Mouse (Mus musculus): ENCODE measurements around the gene Gm10644.
"Not testable (repeated sequence)": the region's sequence is repeated elsewhere in the genome, so short reads cannot be mapped to it uniquely, and the experiment has no call there.

Gene Gm10644

DNA sequence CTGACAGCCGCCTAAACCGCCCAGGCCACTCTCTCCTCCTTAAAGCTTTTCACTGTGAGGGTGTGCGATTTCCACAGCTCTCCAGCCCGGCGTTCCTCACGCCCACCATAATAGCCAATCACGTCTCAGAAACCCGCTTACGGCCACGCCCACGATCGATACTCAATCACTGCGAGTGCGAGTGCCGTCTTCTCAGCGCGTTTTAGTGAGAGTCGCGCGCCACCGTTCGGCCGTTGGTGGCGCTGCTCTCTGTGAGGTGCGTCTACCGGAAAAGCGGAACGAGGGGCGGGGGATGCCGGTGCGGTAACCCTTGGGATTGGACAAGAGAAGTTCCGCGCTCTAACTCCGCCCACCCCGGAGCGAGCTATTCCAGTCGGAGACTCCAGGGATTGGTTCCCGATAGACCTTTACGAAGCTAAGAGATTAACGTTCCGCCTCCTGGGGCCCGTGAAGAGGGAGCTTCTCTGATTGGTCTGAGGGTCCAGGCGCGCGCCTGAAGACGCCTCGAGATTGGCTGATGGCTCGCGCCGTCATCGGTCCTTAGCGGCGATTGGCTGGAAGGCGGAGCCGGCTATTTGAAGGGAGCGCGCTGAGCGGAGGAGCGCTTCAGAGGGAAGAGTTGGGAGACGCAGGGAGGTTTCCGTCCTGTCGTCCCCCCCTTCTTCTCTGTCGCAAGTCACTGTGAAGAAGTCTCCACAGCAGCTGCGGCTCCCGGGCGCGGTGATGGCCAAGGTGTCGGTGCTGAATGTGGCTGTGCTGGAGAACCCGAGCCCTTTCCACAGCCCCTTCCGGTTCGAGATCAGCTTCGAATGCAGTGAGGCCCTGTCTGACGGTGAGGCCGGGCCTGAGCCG, at the start of gene Gm10644, which contains the start of gene Asf1b:
Gm10644 (minus strand) TSS at position 100 of the 852 bp plus-strand sequence.
Asf1b (plus strand) TSS at position 402 of the 852 bp plus-strand sequence.
- peak; percentile 100 for DNase-seq (ENCODE audit: low read depth, low spot score)

DNA sequence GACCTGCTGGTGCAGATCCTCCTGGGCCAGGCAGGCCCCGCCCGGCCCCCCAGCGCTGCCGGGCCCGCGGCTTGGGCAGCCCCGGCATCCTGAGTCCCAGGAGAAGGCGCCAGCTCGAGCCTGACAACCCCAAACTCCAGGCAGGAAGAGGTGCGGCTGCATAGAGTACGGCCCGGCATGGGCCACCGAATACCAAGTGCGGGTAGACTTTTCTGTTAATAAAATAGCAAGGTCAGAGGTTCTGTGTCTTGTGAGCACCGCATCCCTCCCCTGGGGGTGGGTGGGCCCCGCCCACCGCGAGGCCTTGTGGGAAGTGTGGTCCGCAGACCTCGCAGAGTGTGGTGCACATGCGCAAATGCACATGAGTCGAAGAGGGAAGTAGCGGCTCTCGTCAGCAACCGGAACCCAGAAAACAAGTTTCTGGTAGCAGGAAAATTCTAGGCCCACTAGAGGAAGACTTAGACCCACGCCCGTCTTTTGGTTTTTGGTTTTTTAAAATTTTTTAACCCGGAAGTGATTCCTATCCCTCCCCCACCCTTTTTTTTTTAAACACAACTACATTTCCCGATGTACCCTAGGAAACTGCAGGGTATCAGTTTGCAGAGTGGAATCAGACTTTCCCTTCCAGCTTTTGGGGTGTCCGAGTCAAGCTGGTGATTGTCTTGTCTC, 49.7 kb upstream of the Gm10644 start:
- DNase-seq (ENCODE audit: low read depth, low spot score) = peak; percentile 98

DNA sequence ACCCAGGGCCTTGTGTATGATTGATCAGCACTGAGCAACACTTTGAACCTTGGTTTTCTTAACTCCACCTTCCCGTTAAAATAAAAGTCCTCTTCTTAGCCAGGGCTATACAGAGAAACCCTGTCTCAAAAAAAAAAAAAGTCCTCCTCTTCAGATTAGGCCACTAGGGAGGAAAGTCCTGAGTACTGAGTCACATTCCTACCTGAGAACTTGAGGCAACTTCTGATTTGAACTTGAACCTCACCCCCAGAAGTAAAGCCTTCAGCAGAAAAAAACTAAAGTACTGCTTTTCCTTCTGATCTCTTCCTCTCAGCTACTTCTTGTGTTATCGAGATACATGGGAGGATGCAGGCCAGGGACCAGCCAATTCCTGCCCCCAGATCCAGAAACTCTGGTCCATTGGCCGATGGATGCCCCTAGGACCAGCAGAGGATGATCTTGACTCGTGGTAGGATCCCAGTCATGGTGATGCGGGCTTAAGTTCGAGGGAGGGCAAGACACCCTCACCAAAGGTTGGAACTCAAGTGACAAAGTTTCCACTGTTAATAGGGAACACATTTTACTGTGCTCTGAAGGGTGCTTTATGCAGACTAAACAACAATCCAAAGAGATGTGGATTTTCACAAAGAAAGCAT, 48.7 kb upstream of the Gm10644 start:
- DNase-seq (ENCODE audit: low read depth, low spot score) = no peak

DNA sequence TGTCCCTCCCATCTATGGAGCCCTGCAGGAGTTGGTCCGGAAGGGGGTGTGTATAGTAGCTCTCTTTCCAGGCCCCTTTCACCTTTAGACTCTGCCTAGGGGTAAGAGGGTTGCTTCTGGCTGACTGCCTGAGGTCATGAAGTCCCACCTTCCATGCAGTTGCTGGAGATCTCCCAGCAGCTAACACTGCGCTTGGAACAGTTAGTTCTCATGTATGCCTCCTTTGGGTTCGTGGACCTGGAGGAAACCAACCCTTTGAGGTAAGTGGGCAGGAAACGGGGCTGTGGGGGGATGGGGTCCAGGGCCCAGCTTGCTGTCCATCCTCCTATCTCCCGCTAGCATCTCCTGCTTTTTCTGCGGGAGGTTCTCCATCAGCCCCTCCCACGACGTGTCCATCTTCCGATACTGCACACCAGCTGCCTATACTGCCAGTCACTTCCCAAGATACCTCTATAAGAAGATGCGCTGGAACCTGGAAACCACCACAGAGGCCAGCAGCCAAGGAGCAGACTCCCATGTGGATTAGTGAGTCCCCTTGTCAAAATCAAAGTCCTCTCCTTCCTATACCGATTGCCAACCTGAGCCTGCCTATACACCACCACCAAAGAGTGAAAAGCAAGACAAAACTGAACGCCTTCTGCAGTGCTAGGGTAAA, 48.1 kb upstream of the Gm10644 start:
- no peak for DNase-seq (ENCODE audit: low read depth, low spot score)

DNA sequence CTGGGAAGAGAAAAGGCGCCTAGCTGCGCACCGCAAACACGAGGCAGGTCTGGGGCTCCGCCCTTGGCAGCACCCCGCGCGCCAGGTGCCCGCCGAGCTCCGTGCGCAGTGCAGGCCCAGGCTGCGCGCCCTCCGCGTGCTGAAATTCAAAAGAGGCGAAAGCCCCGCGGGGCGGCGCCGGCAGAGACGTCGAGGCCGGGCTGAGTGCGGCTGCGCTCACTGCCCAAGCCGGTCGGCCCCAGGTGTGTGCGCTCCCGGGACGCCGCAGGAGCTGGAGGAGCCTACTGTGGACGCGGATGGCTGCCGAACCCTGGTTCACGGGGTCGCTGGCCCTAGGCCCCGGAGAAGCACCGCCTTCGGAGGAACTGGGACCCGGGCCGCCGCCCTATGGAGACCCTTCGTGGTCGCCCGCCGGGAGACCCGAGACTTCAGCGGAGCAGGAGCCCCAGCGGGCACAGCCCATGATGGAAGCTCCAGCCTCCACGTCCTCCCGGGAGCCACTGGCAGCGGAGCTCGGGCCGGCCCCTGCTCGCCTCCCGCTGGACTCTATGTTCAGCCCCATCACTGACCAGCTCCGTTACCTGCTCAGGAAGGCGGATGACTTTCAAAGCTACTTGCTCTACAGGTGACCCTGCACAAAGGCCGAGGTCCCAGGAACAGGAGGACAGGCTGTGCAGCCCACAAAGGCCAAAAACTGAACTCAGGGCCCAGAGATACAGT, 46.4 kb upstream of the Gm10644 start, which contains the start of gene 1700067K01Rik:
1700067K01Rik (plus strand) TSS at position 222 of the 720 bp plus-strand sequence.
- DNase-seq (ENCODE audit: low read depth, low spot score) = no peak

DNA sequence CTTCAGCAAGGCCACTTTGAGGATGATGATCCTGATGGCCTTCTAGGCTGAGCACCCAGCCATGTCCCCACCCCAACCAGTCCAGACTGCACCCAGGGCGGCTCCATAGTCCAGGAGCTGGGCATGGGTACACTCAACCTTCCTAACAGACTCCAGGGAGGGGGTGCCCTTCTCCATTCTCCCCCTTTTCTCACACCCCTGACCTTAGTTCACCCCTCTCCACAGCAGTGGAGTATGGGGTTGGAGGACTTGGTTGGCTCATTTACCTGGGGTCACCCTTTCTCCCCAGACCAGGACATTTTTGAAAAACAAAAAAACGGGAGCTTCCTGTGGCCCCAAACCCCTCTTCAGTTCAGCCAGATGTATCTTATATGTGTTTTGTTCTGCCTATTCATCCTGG, 44.8 kb upstream of the Gm10644 start:
- DNase-seq (ENCODE audit: low read depth, low spot score) = no peak

DNA sequence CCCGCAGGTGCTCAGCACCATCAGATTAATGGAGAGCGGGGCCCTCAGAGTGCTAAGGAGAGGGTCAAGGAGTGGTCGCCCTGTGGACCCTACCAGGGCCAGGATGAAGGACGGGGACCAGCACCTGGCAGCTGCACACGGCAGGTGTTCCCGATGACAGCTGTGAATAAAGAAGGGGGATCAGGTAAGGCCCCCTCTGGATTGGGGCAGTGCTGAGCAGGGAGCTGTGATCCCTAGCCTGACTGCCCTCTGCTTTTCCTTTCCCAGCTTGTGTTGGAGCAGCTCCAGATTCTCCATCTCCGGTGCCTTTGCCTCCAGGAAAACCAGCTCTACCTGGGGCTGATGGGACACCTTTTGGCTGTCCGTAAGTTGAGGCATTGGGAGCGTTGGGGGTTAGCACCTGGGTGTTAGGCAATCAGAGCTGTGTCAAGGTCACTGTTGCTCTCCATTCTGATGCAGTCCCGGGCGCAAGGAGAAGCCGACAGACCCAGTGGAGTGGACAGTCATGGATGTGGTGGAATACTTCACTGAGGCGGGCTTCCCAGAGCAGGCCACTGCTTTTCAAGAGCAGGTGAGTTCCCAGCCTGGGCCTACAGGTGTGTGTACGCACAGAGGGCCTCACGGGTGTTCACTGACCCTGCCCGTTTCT, 44.2 kb upstream of the Gm10644 start:
- DNase-seq (ENCODE audit: low read depth, low spot score) = no peak

DNA sequence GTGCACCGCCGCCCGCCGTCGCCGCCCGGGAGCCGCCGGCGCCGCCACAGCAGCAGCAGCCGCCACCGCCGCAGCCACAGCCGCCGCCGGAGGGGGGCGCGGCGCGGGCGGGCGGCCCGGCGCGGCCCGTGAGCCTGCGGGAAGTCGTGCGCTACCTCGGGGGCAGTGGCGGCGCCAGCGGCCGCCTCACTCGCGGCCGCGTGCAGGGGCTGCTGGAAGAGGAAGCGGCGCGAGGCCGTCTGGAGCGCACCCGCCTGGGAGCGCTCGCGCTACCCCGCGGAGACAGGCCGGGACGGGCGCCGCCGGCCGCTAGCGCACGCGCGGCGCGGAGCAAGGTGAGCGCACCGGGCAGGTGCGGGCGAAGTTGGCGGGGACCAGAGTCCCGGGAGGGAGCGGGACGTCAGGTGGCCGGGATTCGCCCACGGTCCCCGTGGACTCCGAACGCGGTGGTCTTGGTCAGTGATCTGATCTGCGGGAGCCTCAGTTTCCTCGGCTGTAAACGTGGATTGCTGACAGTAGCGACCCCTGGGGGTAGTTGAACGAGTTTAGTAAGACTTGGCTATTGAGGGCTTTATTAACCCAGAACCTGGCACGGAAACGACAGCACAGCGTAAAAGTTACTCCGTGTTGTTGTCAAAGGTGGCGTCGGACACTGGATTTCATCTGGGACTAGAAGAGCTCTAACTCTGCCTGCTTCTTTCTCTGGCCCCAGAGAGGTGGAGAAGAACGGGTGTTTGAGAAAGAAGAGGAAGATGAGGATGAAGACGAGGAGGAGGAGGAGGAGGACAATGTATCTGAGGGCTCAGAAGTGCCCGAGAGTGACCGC, 43.4 kb upstream of the Gm10644 start:
- DNase-seq (ENCODE audit: low read depth, low spot score) = peak; percentile 84

DNA sequence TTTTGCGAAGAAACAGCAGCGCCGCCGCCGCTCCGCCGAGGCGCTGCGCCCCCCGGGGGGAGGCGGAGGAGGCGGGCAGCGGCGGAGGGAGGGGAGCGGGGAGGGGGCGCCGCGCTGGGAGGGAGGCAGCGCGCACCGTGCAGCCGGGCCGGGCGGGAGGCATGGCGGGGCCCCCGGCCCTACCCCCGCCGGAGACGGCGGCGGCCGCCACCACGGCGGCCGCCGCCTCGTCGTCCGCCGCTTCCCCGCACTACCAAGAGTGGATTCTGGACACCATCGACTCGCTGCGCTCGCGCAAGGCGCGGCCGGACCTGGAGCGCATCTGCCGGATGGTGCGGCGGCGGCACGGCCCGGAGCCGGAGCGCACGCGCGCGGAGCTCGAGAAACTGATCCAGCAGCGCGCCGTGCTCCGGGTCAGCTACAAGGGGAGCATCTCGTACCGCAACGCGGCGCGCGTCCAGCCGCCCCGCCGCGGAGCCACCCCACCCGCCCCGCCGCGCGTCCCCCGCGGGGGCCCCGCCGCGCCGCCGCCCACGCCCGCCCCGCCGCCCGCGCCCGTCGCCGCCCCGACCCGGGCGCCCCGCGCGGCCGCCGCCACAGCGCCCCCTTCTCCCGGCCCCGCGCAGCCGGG, 42.6 kb upstream of the Gm10644 start, which contains the start of gene Samd1:
Samd1 (plus strand) TSS at position 162 of the 631 bp plus-strand sequence.
- DNase-seq (ENCODE audit: low read depth, low spot score) = peak; percentile 72

DNA sequence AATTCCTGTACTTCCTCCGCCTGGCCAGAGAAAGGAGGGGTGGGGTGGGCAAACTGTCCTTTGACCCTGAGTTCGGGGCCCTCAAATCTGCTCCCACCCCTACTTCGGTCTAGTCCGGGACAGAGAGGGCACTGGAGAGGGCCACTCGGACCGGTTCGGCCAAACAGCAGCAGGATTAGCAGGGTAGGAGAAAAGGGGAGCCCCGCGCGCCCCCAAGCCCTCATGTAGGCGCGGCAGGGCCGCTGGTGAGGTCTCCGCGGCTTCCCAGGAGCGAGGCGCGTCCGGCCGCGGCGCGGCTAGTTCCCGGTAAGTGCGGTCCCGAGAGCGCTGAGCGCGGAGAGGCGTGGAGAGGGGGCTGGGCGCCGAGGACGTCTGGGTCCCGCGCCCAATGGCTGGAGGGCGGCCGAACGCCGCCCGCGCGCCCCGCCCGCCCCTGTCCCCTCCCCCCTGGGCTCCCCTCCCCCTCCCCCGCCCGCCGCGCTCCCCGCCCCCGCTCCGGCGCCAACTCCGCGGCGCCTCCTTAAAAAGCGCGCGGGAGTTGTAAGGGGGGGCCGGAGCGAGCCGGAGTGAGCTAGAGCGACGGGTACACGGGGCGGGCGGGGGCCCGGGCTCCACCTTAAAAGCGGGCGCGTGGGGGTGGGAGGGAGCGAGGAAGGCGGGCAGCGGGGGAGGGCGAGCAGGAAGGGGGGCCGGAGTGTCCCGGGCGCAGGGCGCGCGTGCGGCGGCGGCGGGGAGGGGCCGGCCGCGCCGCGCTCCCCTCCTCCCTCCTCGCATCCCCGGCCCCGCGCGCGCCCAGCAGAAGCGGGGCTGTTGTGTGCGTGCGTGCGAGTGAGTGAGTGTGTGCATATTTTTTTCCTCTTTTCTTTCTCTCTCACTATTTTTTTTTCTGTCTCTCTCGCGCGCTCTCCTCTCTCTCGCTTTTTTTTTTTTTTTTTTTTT, 41.8 kb upstream of the Gm10644 start:
- peak; percentile 87 for DNase-seq (ENCODE audit: low read depth, low spot score)

DNA sequence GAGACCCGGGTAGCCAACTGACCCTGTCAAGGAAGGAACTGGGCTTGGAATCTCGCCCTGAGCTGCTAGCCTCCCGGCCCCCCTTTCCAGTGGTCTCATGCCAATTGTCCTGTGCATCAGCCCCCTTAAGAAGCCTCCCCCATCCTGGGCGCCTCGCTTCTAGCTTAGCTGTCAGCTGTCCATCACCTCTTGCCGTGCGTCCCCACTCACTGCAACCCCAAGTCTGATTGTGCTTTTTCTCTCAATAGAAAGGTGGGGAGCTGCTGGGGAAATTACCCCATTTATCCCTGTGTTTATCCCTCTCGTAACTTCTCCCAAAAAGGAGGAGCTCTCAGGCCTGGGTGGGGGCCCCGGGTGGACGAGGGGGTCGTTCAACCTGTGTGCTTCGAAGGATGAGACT, 41.0 kb upstream of the Gm10644 start:
- no peak for DNase-seq (ENCODE audit: low read depth, low spot score)

DNA sequence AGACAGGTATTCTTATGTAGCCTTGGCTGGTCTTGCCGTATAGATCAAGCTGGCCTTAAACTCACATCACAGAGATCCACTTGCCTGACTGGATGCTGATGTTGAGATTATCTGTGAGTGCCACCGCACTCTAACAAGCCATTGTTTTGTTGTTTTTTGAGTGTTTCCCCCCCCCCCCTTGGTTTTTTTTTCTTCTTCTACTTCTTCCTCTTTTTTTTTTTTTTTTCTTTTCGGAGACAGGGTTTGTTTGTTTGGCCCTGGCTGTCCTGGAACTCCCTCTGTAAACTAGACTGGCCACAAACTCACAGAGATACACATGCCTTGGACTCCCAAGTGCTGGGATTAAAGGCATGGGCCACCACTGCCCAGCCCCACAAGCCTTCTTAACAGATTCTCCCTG, 39.0 kb upstream of the Gm10644 start:
- DNase-seq (ENCODE audit: low read depth, low spot score) = no peak

DNA sequence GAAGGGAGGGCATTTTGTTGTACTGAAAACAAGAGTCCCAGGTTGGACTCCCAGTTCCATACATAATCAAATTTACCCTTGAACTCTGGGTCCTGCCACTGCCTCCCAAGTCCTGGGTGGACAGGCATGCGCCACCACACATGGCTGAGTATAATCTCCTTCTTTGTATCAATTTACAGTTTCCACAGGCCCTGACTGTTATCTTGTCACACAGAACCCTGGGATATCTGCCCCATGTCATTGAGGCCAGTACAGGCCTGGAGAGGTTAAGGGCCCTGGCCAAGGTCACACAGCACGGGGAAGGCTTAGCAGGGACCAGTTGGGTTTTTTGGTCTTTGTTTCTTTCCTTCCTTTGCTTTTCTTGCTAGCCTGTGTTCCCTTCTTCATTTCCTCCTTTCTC, 37.5 kb upstream of the Gm10644 start:
- no peak for DNase-seq (ENCODE audit: low read depth, low spot score)

DNA sequence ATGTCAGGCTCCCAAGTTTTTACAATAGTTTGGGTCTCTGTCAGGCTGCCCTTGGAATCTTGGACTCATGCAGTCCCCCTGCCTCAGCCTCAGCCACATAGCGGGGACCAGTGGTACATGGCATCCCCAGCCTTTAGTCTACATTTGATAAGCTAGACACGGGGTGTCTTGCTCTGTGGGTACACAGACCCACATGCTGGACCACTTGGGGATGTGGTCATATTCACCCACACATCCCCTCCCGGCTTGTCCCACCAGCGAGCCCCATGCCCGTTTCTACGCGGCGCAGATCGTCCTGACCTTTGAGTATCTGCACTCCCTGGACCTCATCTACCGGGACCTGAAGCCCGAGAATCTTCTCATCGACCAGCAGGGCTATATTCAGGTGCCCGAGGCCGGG, 35.2 kb upstream of the Gm10644 start:
- DNase-seq (ENCODE audit: low read depth, low spot score) = no peak

DNA sequence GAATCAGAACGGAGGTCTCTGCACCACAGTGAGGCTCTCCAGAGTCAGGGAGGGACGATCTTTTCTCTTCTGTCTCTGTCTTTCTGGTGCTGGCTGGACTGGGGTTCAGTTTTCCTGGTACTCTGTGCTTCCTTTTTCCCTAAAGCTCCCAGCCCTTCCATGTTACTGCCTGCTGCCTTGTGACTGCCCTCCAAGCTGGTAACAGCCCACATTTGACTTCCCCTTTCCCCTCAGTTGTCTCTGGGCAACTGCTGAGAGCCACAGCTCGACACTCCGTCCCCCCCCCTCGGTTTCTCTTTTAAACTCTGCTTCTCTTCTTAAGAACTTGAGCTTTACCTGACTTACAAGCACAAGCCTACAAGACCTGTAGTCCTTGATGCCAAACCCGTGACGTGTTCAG, 34.2 kb upstream of the Gm10644 start:
- no peak for DNase-seq (ENCODE audit: low read depth, low spot score)

DNA sequence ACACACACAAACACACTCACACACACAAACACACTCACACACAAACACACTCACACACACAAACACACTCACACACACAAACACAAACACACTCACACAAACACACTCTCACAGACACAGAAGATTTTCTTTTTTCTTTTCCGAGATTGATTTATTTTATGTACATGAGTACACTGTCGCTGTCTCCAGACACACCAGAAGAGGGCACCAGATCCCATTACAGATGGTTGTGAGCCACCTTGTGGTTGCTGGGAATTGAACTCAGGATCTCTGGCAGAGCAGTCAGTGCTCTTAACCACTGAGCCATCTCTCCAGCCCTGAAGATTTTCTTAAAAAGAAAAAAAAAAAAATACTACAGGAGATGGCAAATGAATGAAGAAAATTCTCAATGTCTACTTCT, 28.2 kb upstream of the Gm10644 start:
- not testable (repeated sequence) for DNase-seq (ENCODE audit: low read depth, low spot score)

DNA sequence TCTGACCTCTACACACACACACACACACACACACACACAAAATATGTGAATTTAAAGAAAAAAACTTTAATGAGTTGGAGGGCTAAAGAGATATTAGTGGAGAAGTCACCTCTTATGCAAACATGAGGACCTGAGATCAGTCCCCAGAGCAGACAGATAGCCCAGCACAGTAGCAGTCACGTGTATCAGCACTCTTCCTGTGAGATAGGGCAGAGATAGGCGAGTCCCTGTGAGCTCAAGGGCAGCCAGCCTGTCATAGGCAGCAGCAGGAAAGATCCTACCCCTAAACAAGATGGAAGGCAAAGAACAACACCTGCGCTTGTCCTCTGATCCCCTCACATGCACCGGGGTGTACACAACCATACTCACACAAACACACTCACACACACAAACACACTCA, 27.4 kb upstream of the Gm10644 start:
- no peak for DNase-seq (ENCODE audit: low read depth, low spot score)

DNA sequence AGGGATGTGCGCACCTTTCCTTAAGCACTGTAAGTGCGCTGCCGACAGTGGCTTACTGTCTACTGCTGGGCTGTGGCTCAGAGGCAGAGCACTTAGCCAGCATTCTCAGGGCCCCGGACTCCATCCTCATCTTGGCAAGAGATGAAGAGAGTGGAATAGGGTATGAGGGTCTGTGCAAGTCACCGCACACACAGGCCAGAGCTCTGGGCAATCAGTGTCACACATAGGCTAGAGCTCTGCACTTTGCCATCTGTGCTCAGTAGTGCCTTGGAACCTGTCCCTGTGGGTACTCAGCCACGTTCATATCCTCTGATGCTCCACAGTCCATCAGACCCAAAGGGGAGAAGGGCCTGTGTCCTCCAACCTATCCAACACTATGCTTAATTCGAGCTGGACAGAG, 26.5 kb upstream of the Gm10644 start:
- no peak for DNase-seq (ENCODE audit: low read depth, low spot score)

All from CD4-positive helper T cell, adult 2 months (primary cell).